Mouse (Mus musculus) hindbrain, embryonic 11.5 days (tissue): ENCODE measurements around the gene Krt24. TPM values are rescaled to one million over a fixed set of nuclear protein-coding genes. Genes with fewer than 3 reads are reported as not detected.

Experiments used
- ATAC-seq: fragments of 200-750 bp; cut with Nextera tagmentation; 2 replicates; pipeline ENCODE4 v1.8.0; 2017; ENCODE audit warnings: mild to moderate bottlenecking, moderate TSS enrichment, moderate library complexity; ENCODE audit not compliant: low FRiP score
- DNase-seq: peaks from one replicate; pipeline ENCODE4 v3.0.0-alpha.2; 2015; ENCODE audit warnings: low spot score
- H3K27ac ChIP-seq: fragments of 300-500 bp; sonication (generic); 2 replicates; pipeline ENCODE4 v1.5.1; 2014; ENCODE audit warnings: mild to moderate bottlenecking, low read depth, low read length
- H3K27me3 ChIP-seq: fragments of 300-500 bp; sonication (generic); 2 replicates; pipeline ENCODE4 v1.6.1; 2014; ENCODE audit warnings: mild to moderate bottlenecking, low read length, moderate library complexity, mixed read lengths; ENCODE audit not compliant: control insufficient read depth, insufficient read depth
- H3K36me3 ChIP-seq: fragments of 300-500 bp; sonication (generic); 2 replicates; pipeline ENCODE4 v1.6.1; 2014; ENCODE audit warnings: mild to moderate bottlenecking, low read length, moderate library complexity, mixed read lengths; ENCODE audit not compliant: control insufficient read depth, insufficient read depth
- H3K4me1 ChIP-seq: fragments of 300-500 bp; sonication (generic); replicated peaks from 2 replicates; pipeline ENCODE4 v1.6.1; 2014; ENCODE audit warnings: low read length, mixed read lengths; ENCODE audit not compliant: control insufficient read depth, insufficient read depth
- H3K4me2 ChIP-seq: fragments of 300-500 bp; sonication (generic); replicated peaks from 2 replicates; pipeline ENCODE4 v1.6.1; 2014; ENCODE audit warnings: mild to moderate bottlenecking, low read depth, low read length
- H3K4me3 ChIP-seq: fragments of 300-500 bp; sonication (generic); 2 replicates; pipeline ENCODE4 v1.5.1; 2014; ENCODE audit warnings: low read depth, low read length
- H3K9ac ChIP-seq: fragments of 300-500 bp; sonication (generic); 2 replicates; pipeline ENCODE4 v1.6.1; 2014; ENCODE audit warnings: low read depth, low read length
- H3K9me3 ChIP-seq: fragments of 300-500 bp; sonication (generic); 2 replicates; pipeline ENCODE4 v1.6.1; 2016; ENCODE audit warnings: low read length; ENCODE audit not compliant: control insufficient read depth
- WGBS: fragments of 180-500 bp; shearing (Covaris S2); extraction: QIAGEN DNeasy Blood & Tissue Kit; methylation state at CpG from one replicate; pipeline ENCODE4 v1.1.7; 2014; 5-methylcytosine and 5-hydroxymethylcytosine counted together
- polyA plus RNA-seq: library from polyadenylated mRNA; unstranded; fragments of >200 nt; fragmentation: Nextera tagmentation; extraction: Ambion mirVana; gene quantifications from 2 replicates; pipeline ENCODE4 v1.2.1, GENCODE M21; 2014

Gene Krt24
- polyA plus RNA-seq, 1 experiment from 2014 or later = not detected

DNA sequence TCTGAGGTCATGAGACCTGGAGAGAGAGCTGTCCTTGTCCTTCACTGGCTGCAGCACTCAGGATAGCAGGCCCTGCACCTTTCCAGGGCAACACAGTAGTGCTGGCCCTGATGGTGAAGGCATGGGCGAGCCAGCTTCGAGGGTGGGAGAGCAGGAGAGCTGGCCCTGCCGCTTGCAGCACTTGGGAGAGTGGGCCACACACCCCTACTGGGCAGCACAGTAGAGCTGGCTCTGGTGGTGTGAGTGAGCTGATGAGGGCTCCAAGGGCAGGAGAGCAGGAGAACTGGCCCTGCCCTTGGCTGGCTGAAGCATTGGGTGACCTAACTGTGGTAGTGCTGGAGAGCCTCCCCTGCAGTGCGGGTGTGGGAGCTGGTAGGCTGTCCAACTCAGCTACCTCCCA, 12.3 kb downstream of the Krt24 start:
- no peak for ATAC-seq
- Histone ChIP-seq H3K9me3 (no peaks in the 10 kb centered on the region), H3K4me3 (no peak overlapping the region), H3K27ac (no peak overlapping the region), H3K4me1 (no peaks in the 10 kb centered on the region), H3K9ac (no peak overlapping the region), H3K36me3 (no peaks in the 10 kb centered on the region), H3K27me3 (no peaks in the 10 kb centered on the region), H3K4me2 (no peak overlapping the region)
- no peak for DNase-seq
- 90% methylated on average over 4 of the region's 4 CpGs for WGBS

DNA sequence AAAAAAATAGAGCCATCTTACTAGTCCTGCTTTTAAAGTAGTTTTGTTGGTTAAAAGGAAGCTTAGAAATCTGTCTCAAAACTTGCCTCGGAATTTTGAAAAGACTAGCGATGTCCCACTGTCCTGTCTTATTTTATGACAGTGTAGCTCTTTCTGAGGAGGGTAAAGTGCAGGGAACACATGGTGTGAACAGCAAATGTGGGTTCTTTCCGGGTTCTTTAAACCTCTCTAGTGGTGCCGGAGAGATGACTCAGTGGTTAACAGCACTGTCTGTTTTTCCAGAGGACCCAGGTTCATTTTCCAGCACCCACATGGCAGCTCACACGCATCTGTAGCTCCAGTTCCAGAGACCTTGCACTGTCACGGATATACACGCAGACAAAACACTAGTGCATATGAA, 15.9 kb downstream of the Krt24 start:
- DNase-seq (no peak), ATAC-seq (no peak)
- 74% methylated on average over 7 of the region's 7 CpGs for WGBS
- H3K4me3 ChIP-seq = no peak overlapping the region
- H3K27me3 ChIP-seq = no peaks in the 10 kb centered on the region
- H3K4me2 ChIP-seq = no peak overlapping the region
- H3K27ac ChIP-seq = no peak overlapping the region
- H3K4me1 ChIP-seq = 0 out of 2 replicates have a peak, but pooled peaks cover 2% of the 10 kb centered on the region
- H3K9ac ChIP-seq = no peak overlapping the region
- H3K9me3 ChIP-seq = no peaks in the 10 kb centered on the region
- no peaks in the 10 kb centered on the region for H3K36me3 ChIP-seq

DNA sequence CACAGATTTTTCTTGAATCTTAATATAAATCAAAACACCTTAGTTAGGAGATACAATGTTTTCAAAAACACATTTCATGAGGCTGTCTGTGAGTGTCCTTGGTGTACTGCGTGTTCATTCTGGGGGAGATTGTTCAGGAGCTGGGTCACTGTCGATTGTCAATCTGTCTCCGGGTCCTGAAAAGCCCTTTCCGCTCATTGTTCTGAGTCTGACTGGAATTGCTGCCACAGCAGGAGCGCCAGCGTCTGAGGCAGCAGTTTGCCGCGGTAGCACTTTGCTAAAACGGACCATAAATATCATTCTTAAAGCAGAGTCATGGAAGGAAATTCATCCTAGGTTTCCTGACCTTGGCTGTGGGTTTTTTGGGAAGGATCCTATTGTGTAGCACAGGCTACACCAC, 19.3 kb downstream of the Krt24 start:
- no peaks in the 10 kb centered on the region for H3K36me3 ChIP-seq
- H3K4me3 ChIP-seq = no peak overlapping the region
- H3K9me3 ChIP-seq = no peaks in the 10 kb centered on the region
- no peak for ATAC-seq
- DNase-seq = peak; percentile 24
- no peaks in the 10 kb centered on the region for H3K27me3 ChIP-seq
- no peak overlapping the region for H3K9ac ChIP-seq
- WGBS = 41% methylated on average over 9 of the region's 9 CpGs
- no peak overlapping the region for H3K4me2 ChIP-seq
- no peak overlapping the region for H3K27ac ChIP-seq
- H3K4me1 ChIP-seq = 0 out of 2 replicates have a peak, but pooled peaks cover 2% of the 10 kb centered on the region

DNA sequence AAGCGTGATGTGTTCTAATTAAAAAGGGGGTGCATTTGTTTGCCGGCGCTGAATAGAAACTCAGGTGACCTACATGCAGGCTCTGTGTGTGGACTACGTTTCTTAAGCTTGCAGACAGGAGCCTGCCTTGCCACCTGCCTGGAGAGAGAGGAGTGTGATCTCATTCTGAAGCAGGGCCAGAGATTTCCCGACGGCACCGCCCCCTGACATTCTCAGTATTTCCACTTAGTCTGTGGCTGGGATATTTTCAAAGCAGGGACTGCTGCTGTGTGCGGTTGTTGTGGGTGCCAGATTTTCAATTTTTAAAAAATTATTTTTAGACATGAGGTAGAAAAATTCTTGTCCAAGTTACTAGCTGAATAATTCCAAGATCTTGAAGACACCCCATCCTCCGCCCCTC, 19.8 kb downstream of the Krt24 start:
- WGBS = 81% methylated on average over 9 of the region's 9 CpGs
- Histone ChIP-seq H3K4me2 (no peak overlapping the region), H3K4me3 (no peak overlapping the region), H3K9ac (no peak overlapping the region), H3K27me3 (no peaks in the 10 kb centered on the region), H3K36me3 (no peaks in the 10 kb centered on the region), H3K4me1 (0 out of 2 replicates have a peak, but pooled peaks cover 2% of the 10 kb centered on the region), H3K27ac (no peak overlapping the region), H3K9me3 (no peaks in the 10 kb centered on the region)
- no peak for ATAC-seq
- no peak for DNase-seq

DNA sequence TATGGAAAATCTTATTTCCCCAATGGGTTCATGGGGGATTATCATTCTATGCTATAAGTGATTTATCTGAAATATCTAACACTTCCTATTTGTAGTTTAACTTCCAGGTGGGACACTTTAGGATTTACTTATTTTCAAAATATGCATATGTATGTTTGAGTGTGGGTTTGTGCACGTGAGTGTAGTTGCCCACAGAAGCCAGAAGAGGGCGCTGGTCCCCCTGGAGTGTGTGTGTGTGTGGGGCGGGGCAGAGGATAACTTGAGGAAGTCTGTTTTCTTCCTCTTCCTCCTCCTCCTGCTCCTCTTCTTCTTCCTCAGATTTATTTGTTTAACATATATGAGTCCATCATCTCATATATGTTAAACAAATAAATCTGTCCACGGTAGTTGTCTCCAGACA, 28.8 kb downstream of the Krt24 start:
- H3K4me1 ChIP-seq = no peaks in the 10 kb centered on the region
- no peak overlapping the region for H3K27ac ChIP-seq
- 77% methylated on average over 4 of the region's 4 CpGs for WGBS
- H3K9ac ChIP-seq = no peak overlapping the region
- H3K27me3 ChIP-seq = no peaks in the 10 kb centered on the region
- no peak overlapping the region for H3K4me3 ChIP-seq
- no peaks in the 10 kb centered on the region for H3K9me3 ChIP-seq
- no peaks in the 10 kb centered on the region for H3K36me3 ChIP-seq
- no peak for DNase-seq
- H3K4me2 ChIP-seq = no peak overlapping the region
- no peak for ATAC-seq

DNA sequence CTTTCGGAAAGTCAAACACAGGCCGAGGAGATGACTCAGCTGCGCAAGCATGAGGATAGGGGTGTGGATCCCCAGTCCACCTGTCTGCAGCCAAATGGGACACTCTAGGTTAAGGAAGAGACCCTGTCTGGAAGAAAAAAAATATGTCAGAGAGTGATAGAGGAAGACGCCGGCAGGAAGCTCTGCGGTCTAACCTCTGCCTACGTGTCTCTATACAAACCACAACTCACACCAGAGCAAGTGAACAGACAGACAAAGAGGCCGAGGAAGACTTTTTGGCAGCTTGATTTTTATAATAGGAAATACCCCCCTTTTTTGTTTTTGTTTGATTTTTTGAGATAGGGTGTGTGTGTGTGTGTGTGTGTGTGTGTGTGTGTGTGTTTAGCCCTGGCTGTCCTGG, 29.7 kb downstream of the Krt24 start:
- WGBS = 96% methylated on average over 8 of the region's 8 CpGs
- Histone ChIP-seq H3K9ac (no peak overlapping the region), H3K36me3 (no peaks in the 10 kb centered on the region), H3K27me3 (no peaks in the 10 kb centered on the region), H3K27ac (no peak overlapping the region), H3K9me3 (no peaks in the 10 kb centered on the region), H3K4me3 (no peak overlapping the region), H3K4me2 (no peak overlapping the region), H3K4me1 (no peaks in the 10 kb centered on the region)
- ATAC-seq (no peak), DNase-seq (no peak)

DNA sequence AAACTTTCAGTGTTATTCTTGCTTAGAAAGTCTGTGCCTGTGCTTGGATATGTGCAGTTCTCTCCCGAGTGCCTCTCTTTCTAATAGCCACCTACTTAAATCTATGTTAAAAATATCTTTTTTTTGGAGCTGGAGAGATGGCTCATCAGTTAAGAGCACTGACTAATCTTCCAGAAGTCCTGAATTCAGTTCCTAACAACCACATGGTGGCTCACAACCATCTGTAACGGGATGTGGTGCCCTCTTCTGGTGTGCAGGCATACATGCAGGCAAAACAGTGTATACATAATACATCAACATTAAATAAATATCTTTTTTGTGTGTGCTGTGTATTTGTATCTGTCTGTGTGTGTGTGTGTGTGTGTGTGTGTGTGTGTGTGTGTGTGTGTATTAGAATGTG, 31.2 kb downstream of the Krt24 start:
- H3K36me3 ChIP-seq = no peaks in the 10 kb centered on the region
- WGBS = 70% methylated on average over 2 of the region's 2 CpGs
- ATAC-seq (no peak), DNase-seq (no peak)
- H3K4me3 ChIP-seq = no peak overlapping the region
- no peaks in the 10 kb centered on the region for H3K4me1 ChIP-seq
- no peaks in the 10 kb centered on the region for H3K27me3 ChIP-seq
- H3K9ac ChIP-seq = no peak overlapping the region
- H3K4me2 ChIP-seq = no peak overlapping the region
- H3K27ac ChIP-seq = no peak overlapping the region
- no peaks in the 10 kb centered on the region for H3K9me3 ChIP-seq

DNA sequence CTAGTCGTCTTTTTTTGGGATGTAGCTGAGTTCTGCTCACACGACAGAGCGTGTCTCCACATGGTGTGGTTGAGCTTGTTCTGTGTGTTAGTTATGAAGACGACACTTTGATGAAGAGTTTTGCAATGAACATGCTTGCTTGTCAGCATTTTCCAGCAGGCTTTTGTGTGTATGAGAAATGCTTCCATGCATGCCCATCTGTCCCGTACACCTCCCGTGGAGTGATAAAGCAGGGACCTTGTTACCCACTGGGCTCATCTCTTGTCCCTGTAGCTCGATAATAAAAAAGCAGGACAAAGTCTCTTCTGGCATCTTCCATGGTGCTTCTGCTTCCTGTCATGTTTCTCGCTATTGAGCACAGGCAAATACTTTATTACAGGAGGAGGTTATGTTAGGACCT, 32.4 kb downstream of the Krt24 start:
- no peaks in the 10 kb centered on the region for H3K9me3 ChIP-seq
- no peak overlapping the region for H3K4me2 ChIP-seq
- no peak overlapping the region for H3K4me3 ChIP-seq
- no peaks in the 10 kb centered on the region for H3K36me3 ChIP-seq
- DNase-seq = no peak
- H3K4me1 ChIP-seq = no peaks in the 10 kb centered on the region
- H3K9ac ChIP-seq = no peak overlapping the region
- no peak overlapping the region for H3K27ac ChIP-seq
- no peaks in the 10 kb centered on the region for H3K27me3 ChIP-seq
- WGBS = 72% methylated on average over 8 of the region's 8 CpGs
- ATAC-seq = no peak

DNA sequence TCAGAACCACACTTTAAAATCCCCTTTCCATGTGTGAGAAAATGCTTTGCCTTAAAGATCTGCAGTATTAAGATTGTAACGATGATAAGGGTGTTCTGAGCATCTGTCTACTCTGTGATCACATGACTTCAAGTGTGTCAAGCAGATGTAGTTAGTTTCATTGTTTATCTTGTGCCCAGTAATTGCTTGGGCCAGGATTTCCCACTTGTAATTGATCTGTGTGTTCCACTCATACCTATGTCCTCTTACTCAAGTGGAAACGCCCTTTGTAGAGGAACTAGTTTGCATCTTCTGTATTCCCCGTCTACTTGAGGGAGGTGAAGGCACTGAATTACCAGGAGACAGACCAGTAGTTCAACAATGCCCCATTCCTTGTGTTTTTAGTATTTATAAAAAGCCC, 34.4 kb downstream of the Krt24 start:
- Histone ChIP-seq H3K4me3 (no peak overlapping the region), H3K9me3 (no peaks in the 10 kb centered on the region), H3K9ac (no peak overlapping the region), H3K4me2 (no peak overlapping the region), H3K27ac (no peak overlapping the region), H3K36me3 (no peaks in the 10 kb centered on the region), H3K4me1 (no peaks in the 10 kb centered on the region), H3K27me3 (no peaks in the 10 kb centered on the region)
- no peak for DNase-seq
- ATAC-seq = no peak
- 81% methylated on average over 3 of the region's 3 CpGs for whole genome bisulfite sequencing
